Mouse (Mus musculus): ENCODE measurements around the gene Egln3. TPM values are rescaled to one million over a fixed set of nuclear protein-coding genes. Genes with fewer than 3 reads are reported as not detected.

The Egln3 gene
- 7.0 TPM for polyA plus RNA-seq (2017; shearing (Covaris generic))

GRCm38 (mm10) chr12:54203656-54204045 is at the start of gene Egln3:
TSS of gene Egln3 (minus strand) at chr12:54203860.

All from effector memory CD4-positive, alpha-beta T cell, adult 7 months (primary cell).